Mouse (Mus musculus): ENCODE results near the gene B230118H07Rik. TPM values are rescaled to one million over a fixed set of nuclear protein-coding genes. Genes with fewer than 3 reads are reported as not detected.
A peak's percentile ranks its signal among the peaks of the same experiment; 100 is the strongest.

B230118H07Rik gene
- polyA plus RNA-seq, 1 experiment: 56.3 TPM

DNA sequence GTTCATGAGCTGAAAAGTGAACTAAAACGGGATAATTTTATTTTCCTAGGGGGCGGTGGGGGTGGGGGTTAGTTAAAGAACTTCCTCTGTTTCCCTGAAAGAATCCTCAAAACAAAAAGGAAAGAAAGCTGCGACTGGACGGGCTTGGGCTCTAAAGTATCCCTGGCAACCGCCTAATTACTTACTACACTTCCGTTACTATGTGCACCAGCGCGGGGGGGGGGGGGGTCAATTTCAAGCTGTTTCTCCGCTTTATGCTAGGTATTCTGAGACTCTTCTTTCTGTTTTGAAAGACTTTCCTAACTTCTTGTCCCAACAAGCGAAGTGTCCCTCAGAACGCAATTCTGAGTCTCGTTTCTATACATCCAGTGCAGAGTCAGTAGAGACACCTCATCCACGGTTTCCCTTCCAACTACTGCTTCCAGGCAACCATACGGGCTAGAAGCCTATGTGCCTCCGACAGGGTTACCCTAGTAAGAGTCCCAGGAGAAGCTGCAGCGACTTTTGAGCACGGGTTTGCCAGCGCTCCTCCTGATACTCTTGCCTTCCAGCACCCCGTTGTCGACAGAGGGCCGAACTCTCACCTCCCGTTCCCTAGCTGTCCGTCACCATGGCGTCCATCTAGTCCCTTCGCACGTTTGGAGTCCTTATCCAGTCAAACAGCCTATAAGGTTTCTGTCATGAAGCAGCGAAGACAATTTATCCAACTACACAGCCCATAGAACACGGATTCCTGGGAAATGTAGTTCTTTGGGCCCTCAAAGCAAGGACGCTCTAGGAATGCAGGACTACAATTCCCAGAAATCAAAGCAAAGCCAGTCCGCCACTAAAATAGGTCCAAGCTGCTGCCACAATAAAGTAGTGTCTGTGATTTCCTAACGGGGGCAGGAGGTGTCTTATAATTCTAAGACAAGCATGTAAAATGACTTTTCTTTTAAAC is 20.8 kb downstream of the B230118H07Rik start:
- peak; percentile 91 to 96 for DNase-seq
- Histone ChIP-seq H3K27me3 (ENCODE audit: control insufficient read depth, insufficient read depth, low read length) (no peaks in the 10 kb centered on the region), H3K4me1 (ENCODE audit: control insufficient read depth, insufficient read depth, low read length) (peaks cover 3% of the 10 kb centered on the region), H3K4me3 (replicated peaks; ENCODE audit: insufficient read depth, low read depth, low read length) (peak overlapping the region; percentile 94), H3K27ac (ENCODE audit: insufficient read depth, low read length) (peak overlapping the region; percentile 94)
- WGBS: under 1% methylated on average over 31 of the region's 31 CpGs
- TF ChIP-seq POLR2A (IDR thresholded peaks at IDR 0.05; ENCODE audit: borderline replicate concordance, insufficient read depth, low read length) (peak; percentile 83; the same call in 1 of the 2 replicates), CTCF (IDR thresholded peaks at IDR 0.05; ENCODE audit: borderline replicate concordance, insufficient read depth, low read depth, low read length) (no peak)

DNA sequence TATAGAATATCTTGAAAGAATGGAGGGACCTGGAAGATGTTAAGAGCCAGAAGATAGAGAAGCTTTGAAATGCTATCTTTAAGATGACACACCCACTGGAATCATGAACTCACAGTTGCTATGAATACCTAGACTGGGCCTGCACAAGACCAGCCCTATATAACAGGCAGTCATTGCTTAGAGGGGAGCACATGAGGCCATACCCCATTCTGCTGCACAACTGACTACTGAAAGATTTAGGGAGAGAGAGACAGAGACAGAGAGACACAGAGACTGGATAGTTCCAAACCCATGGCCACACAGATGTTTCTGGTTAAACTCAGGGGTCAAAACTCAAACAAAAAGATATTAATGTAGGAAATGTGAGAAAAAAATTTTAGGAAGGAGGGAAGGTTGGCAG is 22.1 kb downstream of the B230118H07Rik start:
- TF ChIP-seq POLR2A (IDR thresholded peaks at IDR 0.05; ENCODE audit: borderline replicate concordance, insufficient read depth, low read length) (no peak), CTCF (IDR thresholded peaks at IDR 0.05; ENCODE audit: borderline replicate concordance, insufficient read depth, low read depth, low read length) (no peak)
- H3K4me1 ChIP-seq (ENCODE audit: control insufficient read depth, insufficient read depth, low read length): peaks cover 3% of the 10 kb centered on the region
- no peak overlapping the region for H3K4me3 ChIP-seq (replicated peaks; ENCODE audit: insufficient read depth, low read depth, low read length)
- H3K27ac ChIP-seq (ENCODE audit: insufficient read depth, low read length): no peak overlapping the region
- no peak for DNase-seq
- H3K27me3 ChIP-seq (ENCODE audit: control insufficient read depth, insufficient read depth, low read length): no peaks in the 10 kb centered on the region

DNA sequence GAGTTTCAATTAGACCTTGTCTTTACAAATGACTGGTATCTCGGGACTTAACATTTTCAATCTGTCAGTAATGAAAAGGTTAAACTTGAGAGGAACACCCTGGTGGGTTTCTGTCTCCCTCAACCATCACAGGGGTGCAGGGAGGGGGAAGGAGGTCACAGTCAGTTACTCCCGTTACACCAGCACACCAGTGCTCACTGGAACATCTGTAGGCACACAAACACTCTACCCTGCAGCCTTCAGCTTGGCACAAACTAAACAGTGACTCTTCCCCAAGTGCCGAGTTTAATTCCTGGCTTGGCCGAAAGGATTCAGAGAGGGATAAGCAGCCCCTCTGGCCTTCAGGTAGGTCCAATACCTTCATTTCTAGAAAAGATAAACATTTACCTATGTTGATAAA is 24.8 kb downstream of the B230118H07Rik start, which contains the start of gene Rag2:
Gene Rag2, plus strand, starts transcription at position 193 of the 400 bp plus-strand sequence.
- H3K27ac ChIP-seq (ENCODE audit: insufficient read depth, low read length): no peak within 1 kb of the TSS
- H3K27me3 ChIP-seq (ENCODE audit: control insufficient read depth, insufficient read depth, low read length): no peaks in the 10 kb centered on the region
- no peak for DNase-seq
- TF ChIP-seq POLR2A (IDR thresholded peaks at IDR 0.05; ENCODE audit: borderline replicate concordance, insufficient read depth, low read length): no peak
- TF ChIP-seq CTCF (IDR thresholded peaks at IDR 0.05; ENCODE audit: borderline replicate concordance, insufficient read depth, low read depth, low read length): no peak
- H3K4me3 ChIP-seq (replicated peaks; ENCODE audit: insufficient read depth, low read depth, low read length): no peak within 1 kb of the TSS
- peaks cover 3% of the 10 kb centered on the region for H3K4me1 ChIP-seq (ENCODE audit: control insufficient read depth, insufficient read depth, low read length)
- WGBS: 63% methylated on average over 4 of the region's 4 CpGs

DNA sequence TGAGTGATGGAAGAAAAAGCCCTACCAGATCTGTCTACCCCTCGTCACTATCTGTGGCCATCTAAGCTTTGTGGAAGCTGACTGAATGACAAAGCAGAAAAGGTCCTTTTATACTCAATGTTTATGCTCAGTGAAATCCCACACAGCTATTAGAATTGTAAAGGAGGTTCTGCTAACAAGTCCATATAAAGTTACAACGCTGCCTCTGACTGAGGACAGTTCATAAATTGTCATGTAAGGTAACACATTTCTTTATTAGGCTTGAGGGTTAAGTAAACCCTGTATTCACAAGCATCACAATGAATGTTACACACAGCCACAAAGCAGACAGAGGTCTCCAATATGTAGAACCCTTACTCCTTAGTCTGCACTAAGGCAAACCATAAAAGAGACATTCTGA is 25.3 kb downstream of the B230118H07Rik start:
- DNase-seq: no peak
- TF ChIP-seq POLR2A (IDR thresholded peaks at IDR 0.05; ENCODE audit: borderline replicate concordance, insufficient read depth, low read length) (no peak), CTCF (IDR thresholded peaks at IDR 0.05; ENCODE audit: borderline replicate concordance, insufficient read depth, low read depth, low read length) (no peak)
- WGBS: 74% methylated on average over 2 of the region's 2 CpGs
- Histone ChIP-seq H3K4me3 (replicated peaks; ENCODE audit: insufficient read depth, low read depth, low read length) (no peak overlapping the region), H3K4me1 (ENCODE audit: control insufficient read depth, insufficient read depth, low read length) (peaks cover 3% of the 10 kb centered on the region), H3K27ac (ENCODE audit: insufficient read depth, low read length) (no peak overlapping the region), H3K27me3 (ENCODE audit: control insufficient read depth, insufficient read depth, low read length) (no peaks in the 10 kb centered on the region)

DNA sequence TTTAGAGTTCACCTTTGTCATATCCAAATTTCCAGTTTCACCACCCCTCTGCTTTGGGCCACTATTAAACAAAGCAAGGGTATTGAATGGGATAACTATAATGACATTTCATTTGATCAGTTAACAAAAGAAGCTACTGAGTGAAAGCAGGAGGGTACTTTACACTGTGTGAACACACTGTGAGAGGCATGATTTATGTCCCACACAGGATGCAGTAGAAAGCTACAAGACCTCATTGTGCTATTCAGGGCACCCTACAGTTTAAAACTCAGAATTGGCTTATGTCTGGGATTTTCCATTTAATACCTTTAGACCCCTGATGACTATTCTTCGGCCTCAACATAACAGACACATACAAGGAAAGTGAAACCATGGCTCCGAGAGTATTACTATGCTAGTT is 26.3 kb downstream of the B230118H07Rik start:
- DNase-seq: no peak
- Histone ChIP-seq H3K27me3 (ENCODE audit: control insufficient read depth, insufficient read depth, low read length) (no peaks in the 10 kb centered on the region), H3K4me3 (replicated peaks; ENCODE audit: insufficient read depth, low read depth, low read length) (no peak overlapping the region), H3K4me1 (ENCODE audit: control insufficient read depth, insufficient read depth, low read length) (peaks cover 3% of the 10 kb centered on the region), H3K27ac (ENCODE audit: insufficient read depth, low read length) (no peak overlapping the region)
- TF ChIP-seq CTCF (IDR thresholded peaks at IDR 0.05; ENCODE audit: borderline replicate concordance, insufficient read depth, low read depth, low read length) (no peak), POLR2A (IDR thresholded peaks at IDR 0.05; ENCODE audit: borderline replicate concordance, insufficient read depth, low read length) (no peak)
- 72% methylated on average over 2 of the region's 2 CpGs for WGBS

DNA sequence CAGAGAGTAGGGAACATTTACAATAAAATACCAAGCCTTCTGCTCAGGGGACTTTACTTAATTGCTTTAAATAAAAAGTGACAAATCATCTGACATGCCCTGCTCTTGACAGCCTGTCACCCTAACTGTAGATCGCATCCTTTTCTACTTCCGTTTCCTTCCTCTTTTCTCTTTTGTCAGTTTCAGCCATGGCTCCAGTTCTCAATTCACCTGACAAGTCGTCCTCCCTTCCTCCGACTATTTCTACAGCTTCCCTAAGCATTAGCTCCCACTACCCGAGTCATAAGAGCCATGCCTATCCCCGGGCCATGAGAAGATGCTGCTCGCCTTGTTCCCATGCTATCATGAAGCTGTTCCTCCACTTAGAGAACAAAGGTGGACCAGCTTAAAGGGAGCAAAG is 27.7 kb downstream of the B230118H07Rik start:
- WGBS: 75% methylated on average over 7 of the region's 7 CpGs
- no peak for DNase-seq
- TF ChIP-seq CTCF (IDR thresholded peaks at IDR 0.05; ENCODE audit: borderline replicate concordance, insufficient read depth, low read depth, low read length) (no peak), POLR2A (IDR thresholded peaks at IDR 0.05; ENCODE audit: borderline replicate concordance, insufficient read depth, low read length) (no peak)
- Histone ChIP-seq H3K27ac (ENCODE audit: insufficient read depth, low read length) (no peak overlapping the region), H3K4me3 (replicated peaks; ENCODE audit: insufficient read depth, low read depth, low read length) (no peak overlapping the region), H3K4me1 (ENCODE audit: control insufficient read depth, insufficient read depth, low read length) (no peaks in the 10 kb centered on the region; the same call in 1 of the 2 replicates), H3K27me3 (ENCODE audit: control insufficient read depth, insufficient read depth, low read length) (no peaks in the 10 kb centered on the region)

DNA sequence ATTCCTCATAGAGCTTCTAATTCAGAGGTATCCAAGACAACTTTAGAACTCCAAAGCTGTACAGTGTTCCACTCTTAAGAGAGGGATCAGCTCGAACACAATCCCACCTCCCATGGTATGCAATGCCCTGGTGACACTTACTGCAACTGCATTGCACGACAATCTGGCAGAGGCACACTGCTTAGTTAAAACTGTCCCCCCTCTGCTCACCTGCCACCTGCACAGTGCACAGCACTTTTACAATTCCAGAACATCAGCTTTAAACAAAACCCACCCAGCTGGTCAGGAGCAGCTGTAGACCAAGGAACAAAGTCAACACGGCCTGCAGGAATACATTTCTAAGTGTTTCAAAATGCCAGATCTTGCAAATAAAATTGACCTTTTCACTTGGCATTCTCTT is 28.4 kb downstream of the B230118H07Rik start:
- TF ChIP-seq POLR2A (IDR thresholded peaks at IDR 0.05; ENCODE audit: borderline replicate concordance, insufficient read depth, low read length): no peak
- no peak for TF ChIP-seq CTCF (IDR thresholded peaks at IDR 0.05; ENCODE audit: borderline replicate concordance, insufficient read depth, low read depth, low read length)
- H3K27ac ChIP-seq (ENCODE audit: insufficient read depth, low read length): no peak overlapping the region
- no peaks in the 10 kb centered on the region; the same call in 1 of the 2 replicates for H3K4me1 ChIP-seq (ENCODE audit: control insufficient read depth, insufficient read depth, low read length)
- WGBS: 80% methylated on average over 3 of the region's 3 CpGs
- H3K27me3 ChIP-seq (ENCODE audit: control insufficient read depth, insufficient read depth, low read length): no peaks in the 10 kb centered on the region
- no peak overlapping the region for H3K4me3 ChIP-seq (replicated peaks; ENCODE audit: insufficient read depth, low read depth, low read length)
- DNase-seq: no peak

DNA sequence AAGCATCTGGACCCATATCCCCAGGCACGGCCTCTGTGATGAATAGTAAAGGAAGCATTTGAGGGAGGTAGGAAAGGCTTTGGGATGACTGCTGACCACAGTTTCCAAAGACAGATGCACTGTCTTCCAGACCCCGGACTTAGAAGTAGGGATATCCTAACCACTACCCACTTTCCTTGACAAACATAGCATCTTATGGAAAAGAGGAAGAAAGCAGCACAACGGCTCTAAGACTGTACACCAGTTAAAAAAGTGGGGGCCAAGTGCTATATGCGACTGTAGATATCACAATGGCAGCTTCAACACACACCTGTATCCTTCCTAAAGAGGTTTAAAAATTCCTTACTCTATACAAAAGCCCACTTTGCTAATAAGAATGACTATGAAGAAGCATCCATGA is 31.0 kb downstream of the B230118H07Rik start:
- H3K27me3 ChIP-seq (ENCODE audit: control insufficient read depth, insufficient read depth, low read length): no peaks in the 10 kb centered on the region
- TF ChIP-seq CTCF (IDR thresholded peaks at IDR 0.05; ENCODE audit: borderline replicate concordance, insufficient read depth, low read depth, low read length) (no peak), POLR2A (IDR thresholded peaks at IDR 0.05; ENCODE audit: borderline replicate concordance, insufficient read depth, low read length) (no peak)
- no peaks in the 10 kb centered on the region for H3K4me1 ChIP-seq (ENCODE audit: control insufficient read depth, insufficient read depth, low read length)
- no peak for DNase-seq
- no peak overlapping the region for H3K27ac ChIP-seq (ENCODE audit: insufficient read depth, low read length)
- H3K4me3 ChIP-seq (replicated peaks; ENCODE audit: insufficient read depth, low read depth, low read length): no peak overlapping the region
- 90% methylated on average over 4 of the region's 4 CpGs for WGBS
